Mouse (Mus musculus) heart, embryonic 13.5 days (tissue): ENCODE measurements around the gene Tram2. TPM values are rescaled to one million over a fixed set of nuclear protein-coding genes. Genes with fewer than 3 reads are reported as not detected.

ENCODE experiments used
- ATAC-seq: fragments of 200-750 bp; cut with Nextera tagmentation; 2 replicates; pipeline ENCODE4 v1.8.0; 2017; ENCODE audit warnings: moderate TSS enrichment; ENCODE audit not compliant: insufficient number of reproducible peaks, low FRiP score, low TSS enrichment; ENCODE audit errors: extremely low read depth
- H3K27ac ChIP-seq: fragments of 300-500 bp; sonication (generic); replicated peaks from 2 replicates; pipeline ENCODE4 v1.5.1; 2015; ENCODE audit warnings: moderate library complexity, mild to moderate bottlenecking, inconsistent platforms
- H3K27me3 ChIP-seq: fragments of 300-500 bp; sonication (generic); replicated peaks from 2 replicates; pipeline ENCODE4 v1.6.1; 2015; ENCODE audit warnings: mild to moderate bottlenecking, inconsistent platforms
- H3K36me3 ChIP-seq: fragments of 300-500 bp; sonication (generic); 2 replicates; pipeline ENCODE4 v1.6.1; 2015; ENCODE audit warnings: mild to moderate bottlenecking, inconsistent platforms
- H3K4me1 ChIP-seq: fragments of 300-500 bp; sonication (generic); 2 replicates; pipeline ENCODE4 v1.6.1; 2015; ENCODE audit warnings: inconsistent platforms
- H3K4me2 ChIP-seq: fragments of 300-500 bp; sonication (generic); 2 replicates; pipeline ENCODE4 v1.6.1; 2015; ENCODE audit warnings: inconsistent platforms, mild to moderate bottlenecking, moderate library complexity
- H3K4me3 ChIP-seq: fragments of 300-500 bp; sonication (generic); 2 replicates; pipeline ENCODE4 v1.5.1; 2015; ENCODE audit warnings: moderate library complexity, mild to moderate bottlenecking, inconsistent platforms
- H3K9ac ChIP-seq: fragments of 300-500 bp; sonication (generic); 2 replicates; pipeline ENCODE4 v1.6.1; 2015; ENCODE audit warnings: inconsistent platforms, mild to moderate bottlenecking, moderate library complexity
- H3K9me3 ChIP-seq: fragments of 300-500 bp; sonication (generic); 2 replicates; pipeline ENCODE4 v1.6.1; 2016; ENCODE audit warnings: inconsistent platforms
- WGBS: fragments of 180-500 bp; shearing (Covaris S2); methylation state at CpG from one replicate; pipeline ENCODE4 v1.1.7; 2015; ENCODE audit warnings: mixed read lengths; 5-methylcytosine and 5-hydroxymethylcytosine counted together
- polyA plus RNA-seq: library from polyadenylated mRNA; unstranded; fragments of >200 nt; fragmentation: Nextera tagmentation; extraction: Ambion mirVana; gene quantifications from 2 replicates; pipeline ENCODE4 v1.2.1, GENCODE M21; 2015

Tram2 gene
- polyA plus RNA-seq, 1 experiment from 2014 or later: 4.4 TPM

DNA sequence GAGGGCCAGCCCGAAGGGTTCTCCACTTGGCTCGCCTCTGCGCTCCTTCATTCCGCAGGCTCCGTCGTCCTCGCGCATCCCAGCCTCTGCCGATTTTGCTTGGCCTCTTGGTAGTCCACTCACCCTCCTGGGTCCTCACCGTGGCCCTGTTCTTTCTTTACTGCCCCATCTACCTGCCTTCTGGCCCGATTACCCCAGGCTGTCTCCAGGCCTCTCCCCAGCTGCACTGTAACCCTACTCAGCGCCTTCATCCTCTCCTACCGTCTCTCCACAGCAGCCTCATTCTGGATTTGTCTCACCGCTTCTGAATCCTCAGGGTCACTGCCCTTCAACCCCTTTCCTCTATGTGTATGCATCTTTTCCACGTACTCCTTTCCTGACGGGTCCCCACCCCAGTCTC lies 127.2 kb downstream of the Tram2 start:
- H3K36me3 ChIP-seq: no peaks in the 10 kb centered on the region
- no peaks in the 10 kb centered on the region for H3K27me3 ChIP-seq
- WGBS: 7% methylated on average over 16 of the region's 16 CpGs
- H3K4me1 ChIP-seq: peaks cover 11% of the 10 kb centered on the region
- peak overlapping the region; percentile 39 for H3K27ac ChIP-seq
- ATAC-seq: no peak
- H3K4me2 ChIP-seq: peak overlapping the region; percentile 88
- peak overlapping the region; percentile 68 for H3K4me3 ChIP-seq
- no peaks in the 10 kb centered on the region for H3K9me3 ChIP-seq
- peak overlapping the region; percentile 81 for H3K9ac ChIP-seq

- H3K9ac ChIP-seq: peak within 1 kb of the TSS; percentile 81
- no peaks in the 10 kb centered on the region for H3K9me3 ChIP-seq
- WGBS: under 1% methylated on average over 23 of the region's 23 CpGs
- H3K4me2 ChIP-seq: peak within 1 kb of the TSS; percentile 88
- peak within 1 kb of the TSS; percentile 68 for H3K4me3 ChIP-seq
- H3K27me3 ChIP-seq: no peaks in the 10 kb centered on the region
- no peaks in the 10 kb centered on the region for H3K36me3 ChIP-seq
- H3K4me1 ChIP-seq: peaks cover 11% of the 10 kb centered on the region
- peak within 1 kb of the TSS; percentile 61 for H3K27ac ChIP-seq
- ATAC-seq: peak; percentile 91
Measured at GRCm38 (mm10) chr1:20951300-20951763, 127.7 kb downstream of the Tram2 start, which contains the start of gene Efhc1. Gene Efhc1, plus strand, starts transcription at chr1:20951626.

Other genes starting within 250 kb of the Tram2 start
- 3.0 and 3.3 TPM in 2 replicates for gene Paqr8, start 188.6 kb downstream of the Tram2 start, polyA plus RNA-seq
- 1.6 and 1.7 TPM in 2 replicates for gene Efhc1, start 127.6 kb downstream of the Tram2 start, polyA plus RNA-seq
- gene Tmem14a, start 139.3 kb upstream of the Tram2 start, polyA plus RNA-seq: 11.8 and 12.3 TPM in 2 replicates
- gene Gsta3, start 161.4 kb upstream of the Tram2 start, polyA plus RNA-seq: 0.56 and 0.76 TPM in 2 replicates